Mouse (Mus musculus): ENCODE data around the gene Echdc3. TPM values are rescaled to one million over a fixed set of nuclear protein-coding genes. Genes with fewer than 3 reads are reported as not detected.

The Echdc3 gene
- polyA plus RNA-seq, 1 experiment from 2014 or later, result 12.0 TPM

DNA sequence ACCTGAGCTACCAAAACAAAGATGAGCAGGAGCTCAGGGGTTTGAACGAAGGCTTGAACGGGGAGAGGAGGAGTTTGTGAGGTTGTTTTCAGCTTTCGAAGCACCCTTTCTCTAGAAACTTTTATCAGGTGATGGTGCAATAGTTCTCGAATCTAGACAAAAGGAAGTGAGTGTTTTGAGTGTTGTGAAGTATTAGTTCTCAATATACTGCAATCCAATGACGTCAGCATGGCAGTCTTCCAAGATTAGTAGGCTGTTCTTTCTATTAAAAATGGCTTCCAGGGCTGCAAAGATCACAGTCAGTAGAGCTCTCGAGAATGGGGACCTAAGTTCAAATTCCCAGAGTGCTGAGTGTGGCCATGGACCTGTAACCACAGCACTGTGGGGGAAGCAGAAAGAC lies 47.1 kb downstream of the Echdc3 start:
- no peaks in the 10 kb centered on the region for H3K9me3 ChIP-seq (ENCODE audit: low read length)
- TF ChIP-seq CTCF (IDR thresholded peaks at IDR 0.05), result no peak
- peak; percentile 89 for TF ChIP-seq EP300 (IDR thresholded peaks at IDR 0.05)
- ATAC-seq, result peak; percentile 25
- peak; percentile 93 for DNase-seq (ENCODE audit: low spot score)
- H3K36me3 ChIP-seq (ENCODE audit: insufficient read depth, low read length), result no peaks in the 10 kb centered on the region
- no peaks in the 10 kb centered on the region for H3K27me3 ChIP-seq (replicated peaks; ENCODE audit: insufficient read depth, low read length)
- H3K4me2 ChIP-seq (replicated peaks; ENCODE audit: low read depth, low read length), result no peak overlapping the region
- H3K4me1 ChIP-seq (ENCODE audit: insufficient read depth, low read depth, low read length), result peaks cover 10% of the 10 kb centered on the region; the same call in 1 of the 2 replicates
- 24% methylated on average over 6 of the region's 6 CpGs for WGBS
- H3K27ac ChIP-seq (ENCODE audit: low read length), result no peak overlapping the region
- H3K4me3 ChIP-seq (ENCODE audit: low read depth, low read length), result no peak overlapping the region
- H3K9ac ChIP-seq (replicated peaks; ENCODE audit: low read depth), result no peak overlapping the region

DNA sequence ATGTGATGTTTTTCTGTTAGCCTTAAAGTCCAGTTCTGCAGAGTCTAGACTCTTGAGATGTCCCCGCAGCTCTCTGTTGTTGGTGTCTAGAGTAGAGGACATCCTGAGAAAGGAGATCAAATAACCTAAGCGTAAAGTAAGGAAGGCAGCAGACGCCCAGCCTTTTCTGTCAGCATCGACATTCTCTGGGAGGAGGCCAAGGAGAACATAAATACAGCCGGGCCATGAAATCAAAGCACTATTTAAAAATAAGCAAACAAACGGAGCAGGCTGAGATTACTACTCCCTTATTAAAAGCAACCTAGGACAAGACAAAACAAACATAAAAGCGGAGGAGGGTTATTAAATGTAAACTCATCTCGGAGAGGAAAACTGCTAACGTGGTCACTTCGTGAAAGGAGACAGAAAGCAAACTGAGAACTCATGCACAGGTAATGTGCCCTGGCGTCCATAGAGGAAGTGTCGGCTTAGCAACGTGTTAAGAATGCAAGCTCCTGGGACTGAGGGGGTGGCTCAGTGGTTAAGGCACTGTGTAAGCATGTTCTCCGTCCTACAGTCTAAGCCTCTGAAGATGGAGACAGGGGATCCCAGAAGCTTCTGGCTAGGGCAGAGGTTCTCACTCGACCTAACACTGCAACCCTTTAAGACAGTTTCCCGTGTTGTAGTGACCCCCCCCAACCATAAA lies 48.1 kb downstream of the Echdc3 start:
- no peaks in the 10 kb centered on the region for H3K27me3 ChIP-seq (replicated peaks; ENCODE audit: insufficient read depth, low read length)
- WGBS, result 14% methylated on average over 16 of the region's 16 CpGs
- H3K9me3 ChIP-seq (ENCODE audit: low read length), result no peaks in the 10 kb centered on the region
- peak overlapping the region; percentile 22; the same call in 1 of the 2 replicates for H3K27ac ChIP-seq (ENCODE audit: low read length)
- H3K9ac ChIP-seq (replicated peaks; ENCODE audit: low read depth), result no peak overlapping the region
- peak; percentile 56 for DNase-seq (ENCODE audit: low spot score)
- H3K4me2 ChIP-seq (replicated peaks; ENCODE audit: low read depth, low read length), result peak overlapping the region; percentile 30
- H3K36me3 ChIP-seq (ENCODE audit: insufficient read depth, low read length), result no peaks in the 10 kb centered on the region
- no peak overlapping the region for H3K4me3 ChIP-seq (ENCODE audit: low read depth, low read length)
- no peak for ATAC-seq
- TF ChIP-seq EP300 (IDR thresholded peaks at IDR 0.05), result no peak
- no peak for TF ChIP-seq CTCF (IDR thresholded peaks at IDR 0.05)
- peaks cover 12% of the 10 kb centered on the region; the same call in 1 of the 2 replicates for H3K4me1 ChIP-seq (ENCODE audit: insufficient read depth, low read depth, low read length)

DNA sequence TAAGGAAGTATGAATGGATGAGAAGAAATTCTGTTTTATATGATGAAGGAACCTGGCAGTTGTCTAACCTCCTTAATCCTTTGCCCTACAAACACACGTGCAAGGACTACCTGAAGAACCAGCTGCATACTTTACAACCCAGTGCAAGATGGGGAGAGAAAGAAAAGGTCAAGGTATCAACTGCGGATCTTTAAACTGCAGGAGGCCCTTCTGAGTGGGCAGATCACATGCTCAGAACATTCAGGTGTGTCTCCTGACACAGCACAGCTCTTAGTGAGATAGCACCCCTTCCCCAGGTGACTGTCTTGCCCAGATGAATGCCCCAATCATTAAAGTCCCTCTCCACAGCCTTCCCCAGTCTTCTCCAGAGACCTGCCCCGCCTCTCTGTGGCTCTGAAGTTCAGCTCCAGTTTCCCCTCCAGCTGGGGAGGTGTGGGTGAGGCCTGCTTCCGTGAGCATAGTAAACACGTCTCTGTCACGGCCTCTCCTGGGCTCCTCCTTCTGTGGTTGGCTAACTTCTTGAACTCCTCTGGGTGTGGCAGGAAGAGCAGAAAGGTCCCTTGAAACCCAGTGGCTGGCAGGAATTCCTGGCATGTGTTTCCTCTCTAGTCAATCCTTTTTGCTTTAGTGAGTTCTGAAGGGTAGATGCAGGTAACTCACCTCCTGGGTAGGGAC lies 50.3 kb downstream of the Echdc3 start:
- Histone ChIP-seq H3K36me3 (ENCODE audit: insufficient read depth, low read length) (no peaks in the 10 kb centered on the region), H3K4me2 (replicated peaks; ENCODE audit: low read depth, low read length) (no peak overlapping the region), H3K27ac (ENCODE audit: low read length) (peak overlapping the region; percentile 75), H3K9ac (replicated peaks; ENCODE audit: low read depth) (no peak overlapping the region), H3K9me3 (ENCODE audit: low read length) (no peaks in the 10 kb centered on the region), H3K4me1 (ENCODE audit: insufficient read depth, low read depth, low read length) (peaks cover 16% of the 10 kb centered on the region; the same call in 1 of the 2 replicates), H3K4me3 (ENCODE audit: low read depth, low read length) (no peak overlapping the region), H3K27me3 (replicated peaks; ENCODE audit: insufficient read depth, low read length) (no peaks in the 10 kb centered on the region)
- WGBS, result 19% methylated on average over 6 of the region's 6 CpGs
- TF ChIP-seq CTCF (IDR thresholded peaks at IDR 0.05), result no peak
- TF ChIP-seq EP300 (IDR thresholded peaks at IDR 0.05), result peak; percentile 79
- ATAC-seq, result peak; percentile 93
- DNase-seq (ENCODE audit: low spot score), result peak; percentile 95

DNA sequence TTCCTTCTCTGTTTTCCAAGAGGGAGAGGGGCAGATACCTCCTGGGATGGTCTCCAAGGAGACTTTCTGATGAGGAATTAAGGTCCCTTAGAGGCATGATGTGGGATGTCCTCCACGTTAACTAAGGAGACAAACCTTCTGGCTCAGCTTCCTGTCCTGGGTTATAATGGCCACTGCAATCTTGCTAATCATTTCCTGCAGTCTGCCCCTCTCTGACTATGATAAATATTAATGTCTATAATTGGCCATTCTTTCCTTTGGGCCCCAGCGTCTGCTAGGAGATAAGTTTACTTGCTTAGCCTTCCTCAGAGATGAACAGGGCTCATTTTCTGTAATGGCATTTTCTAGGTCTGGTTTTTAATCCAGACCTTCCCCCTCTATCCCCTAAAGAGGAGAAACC lies 53.1 kb downstream of the Echdc3 start:
- ATAC-seq (no peak), DNase-seq (ENCODE audit: low spot score) (no peak)
- WGBS, result 30% methylated on average over 2 of the region's 2 CpGs
- no peak overlapping the region for H3K27ac ChIP-seq (ENCODE audit: low read length)
- no peak overlapping the region for H3K4me2 ChIP-seq (replicated peaks; ENCODE audit: low read depth, low read length)
- H3K9ac ChIP-seq (replicated peaks; ENCODE audit: low read depth), result no peak overlapping the region
- H3K36me3 ChIP-seq (ENCODE audit: insufficient read depth, low read length), result no peaks in the 10 kb centered on the region
- no peak overlapping the region for H3K4me3 ChIP-seq (ENCODE audit: low read depth, low read length)
- peaks cover 13% of the 10 kb centered on the region; the same call in 1 of the 2 replicates for H3K4me1 ChIP-seq (ENCODE audit: insufficient read depth, low read depth, low read length)
- no peaks in the 10 kb centered on the region for H3K27me3 ChIP-seq (replicated peaks; ENCODE audit: insufficient read depth, low read length)
- H3K9me3 ChIP-seq (ENCODE audit: low read length), result no peaks in the 10 kb centered on the region
- peak; percentile 31; the same call in 1 of the 2 replicates for TF ChIP-seq EP300 (IDR thresholded peaks at IDR 0.05)
- TF ChIP-seq CTCF (IDR thresholded peaks at IDR 0.05), result no peak

DNA sequence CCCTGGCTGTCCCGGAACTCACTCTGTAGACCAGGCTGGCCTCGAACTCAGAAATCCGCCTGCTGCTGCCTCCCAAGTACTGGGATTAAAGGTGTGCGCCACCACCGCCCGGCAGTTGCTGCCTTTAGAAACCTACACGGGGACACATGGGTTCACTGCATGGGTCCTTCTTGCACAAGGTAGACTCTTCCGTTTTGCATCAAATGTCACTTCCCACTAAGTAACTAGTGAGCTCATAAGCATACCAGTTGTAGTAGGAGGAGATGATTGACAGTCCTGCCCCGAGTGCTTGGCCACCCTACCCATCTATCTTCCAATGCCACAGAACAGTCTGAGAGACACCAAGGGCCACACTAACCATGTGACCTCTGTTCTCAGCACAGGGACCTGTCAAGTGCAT lies 53.6 kb downstream of the Echdc3 start:
- no peak for ATAC-seq
- Histone ChIP-seq H3K4me1 (ENCODE audit: insufficient read depth, low read depth, low read length) (peaks cover 10% of the 10 kb centered on the region; the same call in 1 of the 2 replicates), H3K9ac (replicated peaks; ENCODE audit: low read depth) (no peak overlapping the region), H3K27me3 (replicated peaks; ENCODE audit: insufficient read depth, low read length) (no peaks in the 10 kb centered on the region), H3K36me3 (ENCODE audit: insufficient read depth, low read length) (no peaks in the 10 kb centered on the region), H3K4me3 (ENCODE audit: low read depth, low read length) (no peak overlapping the region), H3K27ac (ENCODE audit: low read length) (no peak overlapping the region), H3K9me3 (ENCODE audit: low read length) (no peaks in the 10 kb centered on the region), H3K4me2 (replicated peaks; ENCODE audit: low read depth, low read length) (no peak overlapping the region)
- no peak for DNase-seq (ENCODE audit: low spot score)
- WGBS, result 87% methylated on average over 9 of the region's 9 CpGs
- TF ChIP-seq CTCF (IDR thresholded peaks at IDR 0.05) (no peak), EP300 (IDR thresholded peaks at IDR 0.05) (no peak)

DNA sequence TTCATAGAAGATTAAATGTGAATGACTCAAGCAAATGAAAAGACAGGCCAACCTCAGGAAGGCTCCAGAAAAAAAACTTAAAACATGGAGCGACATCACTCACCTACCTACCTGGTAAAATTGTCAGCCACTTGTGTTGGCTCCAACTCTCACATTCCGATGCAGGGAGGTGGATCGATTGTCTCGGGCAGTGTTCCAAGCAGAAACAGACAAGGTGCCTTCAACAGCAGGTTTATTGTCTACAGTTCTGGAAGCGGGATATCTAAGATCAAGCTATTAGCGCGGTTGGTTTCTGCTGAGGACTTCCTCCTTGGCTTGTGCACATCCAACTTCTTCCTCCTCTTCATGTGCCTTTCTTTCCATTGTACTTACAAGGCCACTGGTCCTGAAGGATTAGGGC lies 55.2 kb downstream of the Echdc3 start:
- 58% methylated on average over 7 of the region's 7 CpGs for WGBS
- no peak for DNase-seq (ENCODE audit: low spot score)
- Histone ChIP-seq H3K4me2 (replicated peaks; ENCODE audit: low read depth, low read length) (no peak overlapping the region), H3K4me3 (ENCODE audit: low read depth, low read length) (no peak overlapping the region), H3K27ac (ENCODE audit: low read length) (no peak overlapping the region), H3K27me3 (replicated peaks; ENCODE audit: insufficient read depth, low read length) (no peaks in the 10 kb centered on the region), H3K9ac (replicated peaks; ENCODE audit: low read depth) (no peak overlapping the region), H3K4me1 (ENCODE audit: insufficient read depth, low read depth, low read length) (peaks cover 6% of the 10 kb centered on the region; the same call in 1 of the 2 replicates), H3K9me3 (ENCODE audit: low read length) (no peaks in the 10 kb centered on the region), H3K36me3 (ENCODE audit: insufficient read depth, low read length) (no peaks in the 10 kb centered on the region)
- no peak for TF ChIP-seq EP300 (IDR thresholded peaks at IDR 0.05)
- TF ChIP-seq CTCF (IDR thresholded peaks at IDR 0.05), result no peak
- ATAC-seq, result no peak
